Mouse (Mus musculus): ENCODE measurements around the gene Zfp78. TPM values are rescaled to one million over a fixed set of nuclear protein-coding genes. Genes with fewer than 3 reads are reported as not detected.
A peak's percentile ranks its signal among the peaks of the same experiment; 100 is the strongest.
"Not testable (repeated sequence)": the region's sequence is repeated elsewhere in the genome, so short reads cannot be mapped to it uniquely, and the experiment has no call there.

Gene Zfp78
- 1 to 10 TPM; 4.3 to 5.6 TPM for total RNA-seq (2021)

- DNase-seq = peak; percentile 83
- intact Hi-C loops (cut with DNase I) = loop anchor here (5.0 kb wide), 1 partner anchor 334 kb away; the partner anchor contains the start of gene Zim1
Observed at GRCm38 (mm10) chr7:6363047-6363488, at the start of gene Zfp78. Zfp78 (plus strand) TSS chr7:6363280.

GRCm38 (mm10) chr7:6330458-6331232 lies 32.4 kb upstream of the Zfp78 start:
- peak; percentile 14 for DNase-seq
- intact Hi-C loops (cut with DNase I) = no loop called here

GRCm38 (mm10) chr7:6331233-6331956 lies 31.7 kb upstream of the Zfp78 start, which contains the start of gene Zfp583:
Zfp583 (minus strand) TSS chr7:6331285.
- intact Hi-C loops (cut with DNase I) = no loop called here
- peak; percentile 89 for DNase-seq

GRCm38 (mm10) chr7:6339865-6340264 lies 23.2 kb upstream of the Zfp78 start:
- intact Hi-C loops (cut with DNase I) = no loop called here

GRCm38 (mm10) chr7:6343501-6344071 lies 19.5 kb upstream of the Zfp78 start, which contains the start of gene Gm3854:
Gm3854 (plus strand) TSS chr7:6343759.
- intact Hi-C loops (cut with DNase I) = no loop called here
- DNase-seq = peak; percentile 73

More at GRCm38 (mm10) chr7:6339865-6340264, 23.2 kb upstream of the Zfp78 start:
- DNase-seq = no peak

GRCm38 (mm10) chr7:6344124-6344523 lies 19.0 kb upstream of the Zfp78 start:
- intact Hi-C loops (cut with DNase I) = no loop called here

GRCm38 (mm10) chr7:6358121-6358520 lies 5.0 kb upstream of the Zfp78 start:
- no peak for DNase-seq
- intact Hi-C loops (cut with DNase I) = no loop called here

More at GRCm38 (mm10) chr7:6344124-6344523, 19.0 kb upstream of the Zfp78 start:
- DNase-seq = no peak

- intact Hi-C loops (cut with DNase I) = no loop called here
- no peak for DNase-seq
Observed at GRCm38 (mm10) chr7:6358937-6359590, 4.0 kb upstream of the Zfp78 start.

- intact Hi-C loops (cut with DNase I) = loop anchor here (5.0 kb wide), 1 partner anchor 337 kb away; the partner anchor contains the start of gene Zim1
- DNase-seq = no peak
Observed at GRCm38 (mm10) chr7:6360477-6361060, 2.5 kb upstream of the Zfp78 start.

GRCm38 (mm10) chr7:6361756-6362155 lies 1.3 kb upstream of the Zfp78 start:
- intact Hi-C loops (cut with DNase I) = loop anchor here (5.0 kb wide), 1 partner anchor 336 kb away; the partner anchor contains the start of gene Zim1
- no peak for DNase-seq

- peak; percentile 99 for DNase-seq
Observed at GRCm38 (mm10) chr7:6362268-6363046, 623 bp upstream of the Zfp78 start.

GRCm38 (mm10) chr7:6364761-6365160 lies 1.7 kb downstream of the Zfp78 start:
- intact Hi-C loops (cut with DNase I) = loop anchor here (5.0 kb wide), 1 partner anchor 333 kb away; the partner anchor contains the start of gene Zim1
- DNase-seq = no peak

More at GRCm38 (mm10) chr7:6362268-6363046, 623 bp upstream of the Zfp78 start:
- intact Hi-C loops (cut with DNase I) = loop anchor here (5.0 kb wide), 1 partner anchor 335 kb away; the partner anchor contains the start of gene Zim1

- intact Hi-C loops (cut with DNase I) = no loop called here
- no peak for DNase-seq
Observed at GRCm38 (mm10) chr7:6367185-6367584, 4.1 kb downstream of the Zfp78 start.

GRCm38 (mm10) chr7:6368146-6368545 lies 5.1 kb downstream of the Zfp78 start:
- DNase-seq; intact Hi-C loops (cut with DNase I): not testable (repeated sequence)

GRCm38 (mm10) chr7:6369460-6369859 lies 6.4 kb downstream of the Zfp78 start:
- DNase-seq = no peak
- intact Hi-C loops (cut with DNase I) = no loop called here

- DNase-seq = no peak
- intact Hi-C loops (cut with DNase I) = no loop called here
Observed at GRCm38 (mm10) chr7:6372993-6373392, 9.9 kb downstream of the Zfp78 start.

- no peak for DNase-seq
- intact Hi-C loops (cut with DNase I) = no loop called here
Observed at GRCm38 (mm10) chr7:6378441-6378840, 15.4 kb downstream of the Zfp78 start.

- intact Hi-C loops (cut with DNase I) = no loop called here
- no peak for DNase-seq
Observed at GRCm38 (mm10) chr7:6381431-6381830, 18.4 kb downstream of the Zfp78 start.

GRCm38 (mm10) chr7:6383044-6383455 lies 20.0 kb downstream of the Zfp78 start, which contains the start of gene Zfp28:
Zfp28 (plus strand) TSS chr7:6383295.
- peak; percentile 97 for DNase-seq
- intact Hi-C loops (cut with DNase I) = no loop called here
